Mouse (Mus musculus) liver, embryonic 15.5 days (tissue): ENCODE measurements at regions not wholly inside any gene's neighbourhood (a gene's known extent, or its start where the extent isn't known, plus 50 kb on each side); places are given as distances from the start of the nearest gene placed in this dataset.

Source experiments
- ATAC-seq: fragments of 200-750 bp; cut with Nextera tagmentation; 2 replicates; pipeline ENCODE4 v1.8.0; 2017; ENCODE audit warnings: moderate number of reproducible peaks, mild to moderate bottlenecking, moderate library complexity; ENCODE audit not compliant: insufficient read depth
- H3K27ac ChIP-seq: fragments of 300-500 bp; sonication (generic); replicated peaks from 2 replicates; pipeline ENCODE4 v1.5.1; 2015; ENCODE audit warnings: mild to moderate bottlenecking, inconsistent platforms
- H3K27me3 ChIP-seq: fragments of 300-500 bp; sonication (generic); 2 replicates; pipeline ENCODE4 v1.6.1; 2015; ENCODE audit warnings: mild to moderate bottlenecking, inconsistent platforms
- H3K36me3 ChIP-seq: fragments of 300-500 bp; sonication (generic); replicated peaks from 2 replicates; pipeline ENCODE4 v1.6.1; 2015; ENCODE audit warnings: moderate library complexity, mild to moderate bottlenecking, inconsistent platforms
- H3K4me1 ChIP-seq: fragments of 300-500 bp; sonication (generic); replicated peaks from 2 replicates; pipeline ENCODE4 v1.6.1; 2015; ENCODE audit warnings: inconsistent platforms
- H3K4me2 ChIP-seq: fragments of 300-500 bp; sonication (generic); 2 replicates; pipeline ENCODE4 v1.6.1; 2015; ENCODE audit warnings: moderate library complexity, mild to moderate bottlenecking, inconsistent platforms
- H3K4me3 ChIP-seq: fragments of 300-500 bp; sonication (generic); replicated peaks from 2 replicates; pipeline ENCODE4 v1.5.1; 2015; ENCODE audit warnings: mild to moderate bottlenecking, inconsistent platforms
- H3K9ac ChIP-seq: fragments of 300-500 bp; sonication (generic); 2 replicates; pipeline ENCODE4 v1.6.1; 2015; ENCODE audit warnings: moderate library complexity, mild to moderate bottlenecking, inconsistent platforms
- H3K9me3 ChIP-seq: fragments of 300-500 bp; sonication (generic); replicated peaks from 2 replicates; pipeline ENCODE4 v1.6.1; 2016; ENCODE audit warnings: inconsistent platforms
- WGBS: fragments of 180-500 bp; shearing (Covaris S2); methylation state at CpG from one replicate; pipeline ENCODE4 v1.1.7; 2015; ENCODE audit warnings: mixed read lengths; ENCODE audit not compliant: insufficient replicate concordance; 5-methylcytosine and 5-hydroxymethylcytosine counted together

- Histone ChIP-seq H3K4me1 (no peaks in the 10 kb centered on the region), H3K4me2 (no peak overlapping the region), H3K4me3 (no peak overlapping the region), H3K27ac (no peak overlapping the region), H3K9me3 (no peaks in the 10 kb centered on the region), H3K9ac (no peak overlapping the region), H3K36me3 (no peaks in the 10 kb centered on the region), H3K27me3 (no peaks in the 10 kb centered on the region)
- WGBS, result 68% methylated on average over 14 of the region's 14 CpGs
- no peak for ATAC-seq
Measured at GRCm38 (mm10) chr10:39216142-39216904, 52.7 kb upstream of the Ccn6 start.

- Histone ChIP-seq H3K4me1 (no peaks in the 10 kb centered on the region), H3K9ac (no peak overlapping the region), H3K27me3 (no peaks in the 10 kb centered on the region), H3K4me2 (no peak overlapping the region), H3K36me3 (no peaks in the 10 kb centered on the region), H3K27ac (no peak overlapping the region), H3K4me3 (no peak overlapping the region), H3K9me3 (no peaks in the 10 kb centered on the region)
- 65% methylated on average over 4 of the region's 4 CpGs for WGBS
- no peak for ATAC-seq
Measured at GRCm38 (mm10) chr10:39214563-39214962, 51.0 kb upstream of the Ccn6 start.
